Mouse (Mus musculus): ENCODE measurements at regions not wholly inside any gene's neighbourhood (a gene's known extent, or its start where the extent isn't known, plus 50 kb on each side); places are given as distances from the start of the nearest gene placed in this dataset.
A peak's percentile ranks its signal among the peaks of the same experiment; 100 is the strongest.

GRCm38 (mm10) chr13:57259920-57260319, 364.1 kb upstream of the Trpc7 start:
- DNase-seq (ENCODE audit: low read depth in 3 of 3, low spot score in 3 of 3), result no peak
- Histone ChIP-seq H3K4me3 (ENCODE audit: insufficient read depth in 1 of 2, low read depth in 2 of 2, low read length in 2 of 2) (no peak overlapping the region), H3K36me3 (replicated peaks; ENCODE audit: control insufficient read depth, insufficient read depth, low read depth) (no peaks in the 10 kb centered on the region), H3K27me3 (ENCODE audit: control insufficient read depth, insufficient read depth, low read length) (no peaks in the 10 kb centered on the region), H3K27ac (no peak overlapping the region), H3K9ac (replicated peaks) (no peak overlapping the region), H3K4me1 (replicated peaks; ENCODE audit: control insufficient read depth in 2 of 2, insufficient read depth in 2 of 2, low read length in 1 of 2) (no peaks in the 10 kb centered on the region), H3K9me3 (ENCODE audit: control insufficient read depth, low read length) (no peaks in the 10 kb centered on the region), H3K4me2 (ENCODE audit: low read depth) (no peak overlapping the region)
- TF ChIP-seq EP300 (IDR thresholded peaks at IDR 0.05; ENCODE audit: low read depth), result no peak
- TF ChIP-seq CTCF (IDR thresholded peaks at IDR 0.05; ENCODE audit: low read depth), result peak; percentile 89
- 3% methylated on average over 6 of the region's 6 CpGs for WGBS (ENCODE audit: insufficient replicate concordance)
- no peak for ATAC-seq (ENCODE audit: insufficient read depth)

GRCm38 (mm10) chr13:57259474-57259873, 363.7 kb upstream of the Trpc7 start:
- no peak overlapping the region for H3K27ac ChIP-seq
- no peaks in the 10 kb centered on the region for H3K9me3 ChIP-seq (ENCODE audit: control insufficient read depth, low read length)

GRCm38 (mm10) chr13:57255920-57256319, 360.1 kb upstream of the Trpc7 start:
- no peaks in the 10 kb centered on the region for H3K36me3 ChIP-seq (replicated peaks; ENCODE audit: control insufficient read depth, insufficient read depth, low read depth)
- no peaks in the 10 kb centered on the region for H3K27me3 ChIP-seq (ENCODE audit: control insufficient read depth, insufficient read depth, low read length)
- TF ChIP-seq CTCF (IDR thresholded peaks at IDR 0.05; ENCODE audit: low read depth) (no peak), EP300 (IDR thresholded peaks at IDR 0.05; ENCODE audit: low read depth) (no peak)
- no peaks in the 10 kb centered on the region for H3K4me1 ChIP-seq (replicated peaks; ENCODE audit: control insufficient read depth in 2 of 2, insufficient read depth in 2 of 2, low read length in 1 of 2)
- WGBS (ENCODE audit: insufficient replicate concordance), result 71% methylated on average over 11 of the region's 11 CpGs
- DNase-seq (ENCODE audit: low read depth in 3 of 3, low spot score in 3 of 3) (no peak), ATAC-seq (ENCODE audit: insufficient read depth) (no peak)
- no peaks in the 10 kb centered on the region for H3K9me3 ChIP-seq (ENCODE audit: control insufficient read depth, low read length)
- no peak overlapping the region for H3K9ac ChIP-seq (replicated peaks)
- no peak overlapping the region for H3K27ac ChIP-seq
- H3K4me2 ChIP-seq (ENCODE audit: low read depth), result no peak overlapping the region
- no peak overlapping the region for H3K4me3 ChIP-seq (ENCODE audit: insufficient read depth in 1 of 2, low read depth in 2 of 2, low read length in 2 of 2)

More at GRCm38 (mm10) chr13:57259474-57259873, 363.7 kb upstream of the Trpc7 start:
- DNase-seq (ENCODE audit: low read depth in 3 of 3, low spot score in 3 of 3), result no peak
- ATAC-seq (ENCODE audit: insufficient read depth), result no peak
- Histone ChIP-seq H3K4me3 (ENCODE audit: insufficient read depth in 1 of 2, low read depth in 2 of 2, low read length in 2 of 2) (no peak overlapping the region), H3K4me1 (replicated peaks; ENCODE audit: control insufficient read depth in 2 of 2, insufficient read depth in 2 of 2, low read length in 1 of 2) (no peaks in the 10 kb centered on the region), H3K9ac (replicated peaks) (no peak overlapping the region), H3K4me2 (ENCODE audit: low read depth) (no peak overlapping the region), H3K27me3 (ENCODE audit: control insufficient read depth, insufficient read depth, low read length) (no peaks in the 10 kb centered on the region), H3K36me3 (replicated peaks; ENCODE audit: control insufficient read depth, insufficient read depth, low read depth) (no peaks in the 10 kb centered on the region)
- 53% methylated on average over 8 of the region's 8 CpGs for WGBS (ENCODE audit: insufficient replicate concordance)
- TF ChIP-seq CTCF (IDR thresholded peaks at IDR 0.05; ENCODE audit: low read depth) (no peak), EP300 (IDR thresholded peaks at IDR 0.05; ENCODE audit: low read depth) (no peak)

- no peaks in the 10 kb centered on the region for H3K27me3 ChIP-seq (ENCODE audit: control insufficient read depth, insufficient read depth, low read length)
Observed at GRCm38 (mm10) chr13:57249851-57250250, 354.1 kb upstream of the Trpc7 start.

GRCm38 (mm10) chr13:57249401-57249800, 353.6 kb upstream of the Trpc7 start:
- Histone ChIP-seq H3K36me3 (replicated peaks; ENCODE audit: control insufficient read depth, insufficient read depth, low read depth) (no peaks in the 10 kb centered on the region), H3K4me3 (ENCODE audit: insufficient read depth in 1 of 2, low read depth in 2 of 2, low read length in 2 of 2) (no peak overlapping the region), H3K27ac (no peak overlapping the region), H3K4me1 (replicated peaks; ENCODE audit: control insufficient read depth in 2 of 2, insufficient read depth in 2 of 2, low read length in 1 of 2) (no peaks in the 10 kb centered on the region), H3K27me3 (ENCODE audit: control insufficient read depth, insufficient read depth, low read length) (no peaks in the 10 kb centered on the region), H3K9ac (replicated peaks) (no peak overlapping the region), H3K9me3 (ENCODE audit: control insufficient read depth, low read length) (no peaks in the 10 kb centered on the region), H3K4me2 (ENCODE audit: low read depth) (no peak overlapping the region)
- WGBS (ENCODE audit: insufficient replicate concordance), result 55% methylated on average over 4 of the region's 4 CpGs
- ATAC-seq (ENCODE audit: insufficient read depth) (no peak), DNase-seq (ENCODE audit: low read depth in 3 of 3, low spot score in 3 of 3) (no peak)
- no peak for TF ChIP-seq CTCF (IDR thresholded peaks at IDR 0.05; ENCODE audit: low read depth)
- no peak for TF ChIP-seq EP300 (IDR thresholded peaks at IDR 0.05; ENCODE audit: low read depth)

More at GRCm38 (mm10) chr13:57249851-57250250, 354.1 kb upstream of the Trpc7 start:
- H3K9me3 ChIP-seq (ENCODE audit: control insufficient read depth, low read length), result no peaks in the 10 kb centered on the region
- 51% methylated on average over 5 of the region's 5 CpGs for WGBS (ENCODE audit: insufficient replicate concordance)
- H3K4me1 ChIP-seq (replicated peaks; ENCODE audit: control insufficient read depth in 2 of 2, insufficient read depth in 2 of 2, low read length in 1 of 2), result no peaks in the 10 kb centered on the region
- H3K27ac ChIP-seq, result no peak overlapping the region
- H3K4me2 ChIP-seq (ENCODE audit: low read depth), result no peak overlapping the region
- ATAC-seq (ENCODE audit: insufficient read depth), result no peak
- H3K4me3 ChIP-seq (ENCODE audit: insufficient read depth in 1 of 2, low read depth in 2 of 2, low read length in 2 of 2), result no peak overlapping the region
- no peak for DNase-seq (ENCODE audit: low read depth in 3 of 3, low spot score in 3 of 3)
- no peak for TF ChIP-seq EP300 (IDR thresholded peaks at IDR 0.05; ENCODE audit: low read depth)
- no peak for TF ChIP-seq CTCF (IDR thresholded peaks at IDR 0.05; ENCODE audit: low read depth)
- no peaks in the 10 kb centered on the region for H3K36me3 ChIP-seq (replicated peaks; ENCODE audit: control insufficient read depth, insufficient read depth, low read depth)
- H3K9ac ChIP-seq (replicated peaks), result no peak overlapping the region
